Mouse (Mus musculus) midbrain, embryonic 13.5 days (tissue): ENCODE results near the gene Fam227a. TPM values are rescaled to one million over a fixed set of nuclear protein-coding genes. Genes with fewer than 3 reads are reported as not detected.

Experiments
- ATAC-seq: fragments of 200-750 bp; cut with Nextera tagmentation; 2 replicates; pipeline ENCODE4 v1.8.0; 2017; ENCODE audit warnings: mild to moderate bottlenecking, moderate TSS enrichment, moderate library complexity
- H3K27ac ChIP-seq: fragments of 300-500 bp; sonication (generic); 2 replicates; pipeline ENCODE4 v1.5.1; 2015; ENCODE audit warnings: inconsistent platforms, mild to moderate bottlenecking, moderate library complexity
- H3K27me3 ChIP-seq: fragments of 300-500 bp; sonication (generic); 2 replicates; pipeline ENCODE4 v1.6.1; 2015; ENCODE audit warnings: mild to moderate bottlenecking, inconsistent platforms
- H3K36me3 ChIP-seq: fragments of 300-500 bp; sonication (generic); 2 replicates; pipeline ENCODE4 v1.6.1; 2015; ENCODE audit warnings: mild to moderate bottlenecking, inconsistent platforms
- H3K4me1 ChIP-seq: fragments of 300-500 bp; sonication (generic); replicated peaks from 2 replicates; pipeline ENCODE4 v1.6.1; 2015; ENCODE audit warnings: inconsistent platforms
- H3K4me2 ChIP-seq: fragments of 300-500 bp; sonication (generic); replicated peaks from 2 replicates; pipeline ENCODE4 v1.6.1; 2015; ENCODE audit warnings: moderate library complexity, mild to moderate bottlenecking, inconsistent platforms
- H3K4me3 ChIP-seq: fragments of 300-500 bp; sonication (generic); replicated peaks from 2 replicates; pipeline ENCODE4 v1.5.1; 2015; ENCODE audit warnings: mild to moderate bottlenecking, inconsistent platforms
- H3K9ac ChIP-seq: fragments of 300-500 bp; sonication (generic); replicated peaks from 2 replicates; pipeline ENCODE4 v1.6.1; 2015; ENCODE audit warnings: mild to moderate bottlenecking, inconsistent platforms
- H3K9me3 ChIP-seq: fragments of 300-500 bp; sonication (generic); 2 replicates; pipeline ENCODE4 v1.6.1; 2016; ENCODE audit warnings: mild to moderate bottlenecking, inconsistent platforms
- WGBS: fragments of 180-500 bp; shearing (Covaris S2); methylation state at CpG from one replicate; pipeline ENCODE4 v1.1.7; 2015; 5-methylcytosine and 5-hydroxymethylcytosine counted together
- polyA plus RNA-seq: library from polyadenylated mRNA; unstranded; fragments of >200 nt; fragmentation: Nextera tagmentation; extraction: Ambion mirVana; gene quantifications from 2 replicates; pipeline ENCODE4 v1.2.1, GENCODE M21; 2015

Gene Fam227a
- polyA plus RNA-seq, 1 experiment from 2014 or later = 6.9 TPM

DNA sequence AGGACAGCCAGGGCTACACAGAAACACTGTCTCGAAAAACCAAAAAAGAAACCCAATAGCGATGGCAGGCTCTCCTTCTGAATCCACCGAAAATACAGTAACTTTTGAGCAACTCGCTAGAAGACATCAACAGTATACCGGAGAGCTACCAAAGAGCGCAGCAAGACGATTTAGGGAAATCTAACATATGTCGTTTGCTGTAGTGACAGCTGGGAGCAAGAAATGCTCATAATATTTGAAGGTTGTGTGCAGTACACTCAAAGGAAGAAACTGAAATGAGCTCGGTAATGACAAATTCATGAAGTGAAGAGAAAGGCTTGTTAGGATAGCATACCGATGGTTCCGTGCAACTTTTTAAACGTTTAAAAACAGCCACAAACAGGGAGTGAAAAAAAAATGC is 52.6 kb downstream of the Fam227a start:
- H3K27ac ChIP-seq = no peak overlapping the region
- no peak overlapping the region for H3K4me3 ChIP-seq
- H3K27me3 ChIP-seq = peaks cover 18% of the 10 kb centered on the region
- H3K36me3 ChIP-seq = peaks cover 10% of the 10 kb centered on the region
- 0 out of 2 replicates have a peak, but pooled peaks cover 4% of the 10 kb centered on the region for H3K9me3 ChIP-seq
- H3K4me1 ChIP-seq = 0 out of 2 replicates have a peak, but pooled peaks cover 9% of the 10 kb centered on the region
- no peak for ATAC-seq
- 93% methylated on average over 12 of the region's 12 CpGs for WGBS
- no peak overlapping the region for H3K9ac ChIP-seq
- no peak overlapping the region for H3K4me2 ChIP-seq

DNA sequence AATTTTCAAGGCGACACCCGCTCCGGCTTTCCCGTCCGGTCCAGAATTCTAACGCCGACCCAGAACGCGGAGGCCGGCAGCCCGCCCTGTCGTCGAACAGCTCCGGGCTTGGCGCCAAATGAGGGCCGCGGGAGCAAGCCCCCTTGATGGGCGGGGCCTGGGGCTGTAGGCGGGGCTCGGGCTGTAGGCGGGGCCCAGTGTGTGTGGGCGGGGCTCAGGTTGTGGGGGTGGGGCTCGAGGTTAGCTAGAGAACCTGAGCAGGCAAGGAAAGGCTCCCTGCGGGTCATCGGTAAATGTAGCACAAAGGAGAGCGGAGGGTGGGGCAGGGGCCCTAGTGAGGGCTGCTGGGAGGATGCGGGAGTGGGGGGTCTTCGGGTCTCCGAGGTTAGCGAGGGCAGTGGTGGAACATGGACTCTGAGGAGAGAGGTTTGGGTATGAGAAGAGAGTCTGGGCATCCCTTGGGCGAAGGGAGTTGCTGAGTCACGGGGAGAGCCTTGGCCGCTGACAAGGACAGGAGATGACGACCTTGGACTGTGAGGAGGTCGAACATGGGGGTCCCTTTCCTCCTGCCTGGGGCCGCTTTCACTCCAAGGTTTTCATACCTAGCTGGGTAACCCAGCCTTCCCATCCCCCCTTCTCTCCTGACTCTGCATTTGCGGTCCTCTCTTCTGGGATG is 53.6 kb downstream of the Fam227a start, which contains the start of gene Dmc1:
Dmc1 (minus strand) TSS at position 120 of the 676 bp plus-strand sequence.
- peak within 1 kb of the TSS; percentile 39 for H3K4me2 ChIP-seq

GRCm38 (mm10) chr15:79600176-79600575 is 58.6 kb downstream of the Fam227a start:
- no peak overlapping the region for H3K9ac ChIP-seq
- ATAC-seq = no peak
- no peaks in the 10 kb centered on the region for H3K9me3 ChIP-seq
- H3K27me3 ChIP-seq = peaks cover 13% of the 10 kb centered on the region
- H3K4me2 ChIP-seq = no peak overlapping the region
- no peaks in the 10 kb centered on the region for H3K36me3 ChIP-seq
- H3K27ac ChIP-seq = no peak overlapping the region
- 85% methylated on average over 2 of the region's 2 CpGs for WGBS
- no peak overlapping the region for H3K4me3 ChIP-seq
- H3K4me1 ChIP-seq = 0 out of 2 replicates have a peak, but pooled peaks cover 9% of the 10 kb centered on the region

More for the DNA sequence above, 53.6 kb downstream of the Fam227a start, which contains the start of gene Dmc1:
- ATAC-seq = no peak
- Histone ChIP-seq H3K27ac (no peak within 1 kb of the TSS), H3K4me3 (peak within 1 kb of the TSS; percentile 24), H3K9ac (no peak within 1 kb of the TSS; the same call in 1 of the 2 replicates), H3K27me3 (peaks cover 18% of the 10 kb centered on the region), H3K9me3 (no peaks in the 10 kb centered on the region), H3K36me3 (no peaks in the 10 kb centered on the region; the same call in 1 of the 2 replicates), H3K4me1 (0 out of 2 replicates have a peak, but pooled peaks cover 9% of the 10 kb centered on the region)
- 14% methylated on average over 37 of the region's 37 CpGs for WGBS

- Histone ChIP-seq H3K4me1 (no peaks in the 10 kb centered on the region), H3K4me3 (no peak overlapping the region), H3K4me2 (no peak overlapping the region), H3K9ac (no peak overlapping the region), H3K27me3 (no peaks in the 10 kb centered on the region), H3K36me3 (no peaks in the 10 kb centered on the region), H3K27ac (no peak overlapping the region), H3K9me3 (no peaks in the 10 kb centered on the region)
- ATAC-seq = no peak
- 91% methylated on average over 1 of the region's 1 CpGs for WGBS
These were observed 60.0 kb downstream of the Fam227a start for GRCm38 (mm10) chr15:79598715-79599114.

GRCm38 (mm10) chr15:79581581-79581980 is 77.2 kb downstream of the Fam227a start:
- no peaks in the 10 kb centered on the region for H3K9me3 ChIP-seq
- WGBS = 54% methylated on average over 1 of the region's 1 CpGs
- H3K27ac ChIP-seq = no peak overlapping the region
- no peaks in the 10 kb centered on the region for H3K36me3 ChIP-seq
- H3K4me2 ChIP-seq = no peak overlapping the region
- no peak for ATAC-seq
- no peaks in the 10 kb centered on the region for H3K4me1 ChIP-seq
- H3K27me3 ChIP-seq = no peaks in the 10 kb centered on the region
- H3K4me3 ChIP-seq = no peak overlapping the region
- H3K9ac ChIP-seq = no peak overlapping the region

DNA sequence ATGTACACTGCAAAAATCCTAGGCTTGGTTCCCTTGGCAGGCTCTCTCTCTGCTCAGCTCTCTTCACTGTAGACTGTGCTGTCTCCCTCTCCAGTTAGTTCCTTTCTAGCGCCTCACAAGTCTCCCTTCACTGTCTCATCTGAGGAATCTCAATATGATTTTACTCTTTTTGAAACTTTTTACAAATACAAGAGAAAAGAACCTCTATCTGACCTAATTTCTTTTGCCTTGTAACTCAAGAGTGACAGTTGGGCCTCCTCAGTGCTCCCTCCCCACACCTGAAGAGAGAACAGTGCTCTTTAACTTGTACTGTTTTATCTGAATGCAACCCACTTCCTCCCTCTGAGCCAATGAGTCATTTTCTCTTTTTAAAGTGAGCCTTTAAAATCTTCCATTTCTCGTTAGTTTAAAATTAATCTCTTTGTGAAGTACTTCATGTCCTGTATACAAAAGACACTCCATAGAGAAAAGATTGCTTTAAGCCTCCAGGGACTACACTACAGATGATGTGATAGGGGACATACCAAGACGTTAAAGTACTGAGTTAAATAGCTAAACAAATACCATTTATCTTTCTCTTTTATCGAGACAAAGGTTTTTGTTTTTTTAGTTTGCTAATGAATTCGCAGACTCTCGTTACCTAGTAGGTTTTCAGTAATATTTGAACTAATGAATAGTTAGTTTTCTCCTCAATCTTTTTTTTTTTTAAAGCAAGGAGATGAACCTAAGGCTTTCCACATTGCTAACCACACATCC is 80.9 kb downstream of the Fam227a start:
- Histone ChIP-seq H3K4me1 (no peaks in the 10 kb centered on the region), H3K9ac (no peak overlapping the region), H3K4me2 (no peak overlapping the region), H3K36me3 (no peaks in the 10 kb centered on the region), H3K27me3 (no peaks in the 10 kb centered on the region), H3K27ac (no peak overlapping the region), H3K9me3 (no peaks in the 10 kb centered on the region), H3K4me3 (no peak overlapping the region)
- no peak for ATAC-seq
- WGBS = 69% methylated on average over 6 of the region's 6 CpGs

DNA sequence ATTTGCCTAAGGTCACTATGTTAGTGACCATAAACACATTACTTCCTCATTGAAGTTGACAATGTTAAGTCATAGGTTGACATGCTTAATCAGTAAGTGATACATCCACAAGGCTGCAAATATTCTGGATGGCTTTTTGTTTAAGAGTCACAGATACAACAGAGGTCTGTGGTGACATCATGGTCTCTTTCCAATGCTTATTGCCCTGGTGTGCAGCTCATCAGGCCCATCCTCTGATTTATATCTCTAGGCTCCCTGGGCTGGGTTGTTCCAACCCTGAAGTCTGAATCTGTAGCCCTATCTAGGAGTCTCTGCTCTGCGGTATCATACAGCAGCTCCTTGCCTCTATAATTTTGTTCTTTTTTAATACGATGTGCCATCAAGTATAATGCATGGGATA is 81.8 kb downstream of the Fam227a start:
- ATAC-seq = no peak
- Histone ChIP-seq H3K27ac (no peak overlapping the region), H3K4me1 (no peaks in the 10 kb centered on the region), H3K9ac (no peak overlapping the region), H3K36me3 (no peaks in the 10 kb centered on the region), H3K9me3 (no peaks in the 10 kb centered on the region), H3K4me3 (no peak overlapping the region), H3K27me3 (no peaks in the 10 kb centered on the region), H3K4me2 (no peak overlapping the region)
- 95% methylated on average over 2 of the region's 2 CpGs for WGBS

DNA sequence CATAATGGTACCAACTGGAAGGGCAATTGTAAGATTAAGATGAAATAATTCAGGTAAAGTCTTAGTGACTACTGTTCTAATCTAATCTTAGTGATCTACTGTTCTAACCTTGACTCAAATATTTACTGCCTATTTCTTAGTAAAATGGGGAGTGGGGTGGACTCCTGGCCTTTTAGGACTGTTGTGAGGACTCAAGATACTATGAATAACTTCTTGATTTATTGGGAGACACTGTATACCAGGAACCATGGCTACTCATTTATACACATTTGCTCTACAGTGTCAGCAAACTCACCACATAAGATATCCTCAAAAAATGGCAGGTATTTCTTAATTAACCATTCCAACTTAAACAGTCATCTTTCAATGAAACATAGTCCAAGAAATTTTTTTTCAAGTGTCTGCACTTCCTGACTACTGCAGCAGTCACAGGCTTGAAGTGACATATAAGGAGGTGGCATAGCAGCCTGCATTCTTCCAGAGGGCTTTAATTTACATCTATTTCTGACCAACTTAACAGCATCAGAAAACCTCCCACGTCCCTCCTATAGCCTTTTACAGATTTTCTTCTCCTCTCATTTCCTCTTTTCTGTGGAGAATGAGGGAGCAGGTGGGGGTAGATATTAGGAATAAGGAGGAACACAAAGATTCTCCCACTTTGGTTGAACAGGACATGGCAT is 83.1 kb downstream of the Fam227a start:
- 81% methylated on average over 1 of the region's 1 CpGs for WGBS
- no peak for ATAC-seq
- H3K4me2 ChIP-seq = no peak overlapping the region
- H3K9me3 ChIP-seq = no peaks in the 10 kb centered on the region
- H3K36me3 ChIP-seq = no peaks in the 10 kb centered on the region
- no peaks in the 10 kb centered on the region for H3K27me3 ChIP-seq
- H3K9ac ChIP-seq = no peak overlapping the region
- no peaks in the 10 kb centered on the region for H3K4me1 ChIP-seq
- H3K4me3 ChIP-seq = no peak overlapping the region
- no peak overlapping the region for H3K27ac ChIP-seq

DNA sequence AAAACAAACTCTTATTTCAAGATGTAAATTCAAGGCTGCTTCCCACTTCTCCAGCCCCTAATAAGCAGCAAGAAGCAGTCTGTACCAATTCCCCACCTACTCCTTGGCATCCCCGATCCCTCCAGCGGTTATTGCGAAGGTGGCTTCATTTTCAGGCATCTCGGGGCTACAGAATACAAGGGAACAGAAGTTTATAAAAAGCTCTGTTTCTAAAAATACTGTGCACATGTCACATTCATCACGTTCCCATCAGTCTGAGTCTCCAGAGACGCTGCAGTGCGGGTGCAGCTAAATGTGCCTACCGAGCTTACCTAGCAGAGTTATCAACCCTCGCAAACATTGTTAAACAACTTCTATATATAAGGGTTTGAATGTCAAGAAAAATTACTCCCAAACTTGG is 96.3 kb downstream of the Fam227a start:
- Histone ChIP-seq H3K4me1 (no peaks in the 10 kb centered on the region), H3K9ac (no peak overlapping the region), H3K27ac (no peak overlapping the region), H3K4me3 (no peak overlapping the region), H3K4me2 (no peak overlapping the region), H3K9me3 (no peaks in the 10 kb centered on the region), H3K36me3 (no peaks in the 10 kb centered on the region), H3K27me3 (no peaks in the 10 kb centered on the region)
- 90% methylated on average over 9 of the region's 9 CpGs for WGBS
- ATAC-seq = no peak

GRCm38 (mm10) chr15:79559649-79560048 is 99.1 kb downstream of the Fam227a start:
- H3K27ac ChIP-seq = no peak overlapping the region
- 75% methylated on average over 3 of the region's 3 CpGs for WGBS
- H3K27me3 ChIP-seq = no peaks in the 10 kb centered on the region
- ATAC-seq = no peak
- H3K9me3 ChIP-seq = no peaks in the 10 kb centered on the region
- no peak overlapping the region for H3K4me2 ChIP-seq
- H3K4me1 ChIP-seq = no peaks in the 10 kb centered on the region
- no peak overlapping the region for H3K4me3 ChIP-seq
- no peak overlapping the region for H3K9ac ChIP-seq
- H3K36me3 ChIP-seq = no peaks in the 10 kb centered on the region
